Mouse (Mus musculus): ENCODE data around the gene Fgr.

DNA sequence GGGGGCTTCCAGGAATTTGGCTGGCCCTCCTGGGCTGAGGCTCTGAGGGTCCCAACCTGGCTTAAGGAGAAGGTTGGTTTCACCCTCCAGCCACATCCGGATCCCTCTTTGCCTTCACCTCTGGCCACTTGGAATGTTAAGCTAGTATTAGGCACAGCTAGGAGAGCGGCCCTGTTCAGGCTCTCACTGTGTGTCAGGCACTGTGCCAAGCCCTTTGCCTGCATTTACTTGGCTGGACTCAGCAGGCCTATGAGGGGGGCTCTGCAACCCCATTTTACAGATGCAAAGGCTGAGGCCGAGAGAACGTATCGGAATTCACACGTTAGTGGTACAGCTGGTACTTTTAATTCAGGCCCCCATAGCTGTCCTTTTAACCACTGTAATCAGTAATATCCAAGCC, 49.7 kb downstream of the Fgr start:
- TF ChIP-seq POLR2A (IDR thresholded peaks at IDR 0.05; ENCODE audit: extremely low read depth, insufficient read depth, low read length) = no peak
- TF ChIP-seq CTCF (IDR thresholded peaks at IDR 0.05; ENCODE audit: extremely low read depth, insufficient read depth, low read length) = no peak

Measured in cortical plate, adult 2 months (tissue).